Mouse (Mus musculus) c-Kit-positive CD71-positive TER-119-negative erythroid progenitor cells, embryonic 14.5 days (primary cell): ENCODE measurements around the gene Tia1.
"Not testable (repeated sequence)": the region's sequence is repeated elsewhere in the genome, so short reads cannot be mapped to it uniquely, and the experiment has no call there.

Experiments
- DNase-seq: peaks from one replicate; pipeline ENCODE4 v3.0.0-alpha.2; 2013; ENCODE audit warnings: low read depth

Gene Tia1

GRCm38 (mm10) chr6:86404100-86404861 lies at the start of gene Tia1:
Tia1 (plus strand) TSS chr6:86404219.
- peak; percentile 92 for DNase-seq

DNA sequence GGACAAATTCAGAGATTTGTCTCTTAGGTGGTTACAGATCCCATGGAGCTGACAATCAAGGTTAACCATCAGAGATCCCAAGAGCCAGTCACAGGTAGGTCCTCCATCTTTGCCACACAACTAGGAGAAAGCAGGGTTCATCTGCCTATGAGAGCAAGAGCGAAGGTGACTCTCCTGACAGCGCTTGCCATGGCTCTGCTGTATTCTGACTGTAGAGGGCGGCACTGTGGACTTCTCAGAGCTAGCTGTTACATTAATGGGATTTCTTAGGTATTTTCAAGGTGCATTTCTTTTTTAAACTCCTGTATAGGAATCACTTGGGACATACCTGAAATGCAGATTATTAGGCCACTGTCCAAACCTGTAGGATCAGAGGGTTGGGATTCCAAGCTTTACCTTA lies 49.1 kb upstream of the Tia1 start:
- no peak for DNase-seq

GRCm38 (mm10) chr6:86356956-86357355 lies 47.1 kb upstream of the Tia1 start:
- no peak for DNase-seq

- DNase-seq: no peak
Observed at GRCm38 (mm10) chr6:86360691-86361090, 43.3 kb upstream of the Tia1 start.

- no peak for DNase-seq
Observed at GRCm38 (mm10) chr6:86361373-86361772, 42.6 kb upstream of the Tia1 start.

DNA sequence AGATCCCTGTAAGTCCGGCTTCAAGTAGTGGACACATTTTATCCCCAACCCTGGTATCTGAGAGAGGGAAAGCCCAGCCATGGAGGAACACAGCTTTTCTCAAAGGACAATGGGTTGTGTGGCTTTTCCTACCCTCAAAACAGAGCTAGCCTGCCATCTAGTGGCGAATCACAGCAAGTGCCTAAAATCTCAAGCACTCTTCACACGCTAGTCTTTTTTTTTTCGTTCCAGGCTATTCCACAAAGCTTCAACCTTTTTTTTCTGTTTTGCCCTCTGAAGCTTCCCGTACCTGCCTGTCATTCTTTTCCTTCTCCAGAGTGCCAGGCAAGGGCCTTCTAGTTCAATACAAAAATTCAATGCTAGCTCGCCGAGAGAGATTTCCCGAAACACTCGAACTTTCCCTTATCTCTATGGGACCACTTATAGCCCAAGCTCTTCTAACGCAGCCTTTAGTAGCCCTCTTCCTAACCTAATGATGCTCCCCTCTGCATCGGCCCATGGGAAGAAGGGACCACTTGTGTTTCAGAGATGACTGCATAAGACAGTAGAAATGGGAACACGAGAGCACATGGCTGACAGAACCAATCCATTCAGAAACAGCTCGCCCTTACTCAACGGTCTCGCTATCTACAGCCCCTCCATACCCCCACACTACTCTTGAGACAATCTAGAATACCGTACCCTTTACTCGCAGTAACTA lies 39.4 kb upstream of the Tia1 start:
- DNase-seq: peak; percentile 78

DNA sequence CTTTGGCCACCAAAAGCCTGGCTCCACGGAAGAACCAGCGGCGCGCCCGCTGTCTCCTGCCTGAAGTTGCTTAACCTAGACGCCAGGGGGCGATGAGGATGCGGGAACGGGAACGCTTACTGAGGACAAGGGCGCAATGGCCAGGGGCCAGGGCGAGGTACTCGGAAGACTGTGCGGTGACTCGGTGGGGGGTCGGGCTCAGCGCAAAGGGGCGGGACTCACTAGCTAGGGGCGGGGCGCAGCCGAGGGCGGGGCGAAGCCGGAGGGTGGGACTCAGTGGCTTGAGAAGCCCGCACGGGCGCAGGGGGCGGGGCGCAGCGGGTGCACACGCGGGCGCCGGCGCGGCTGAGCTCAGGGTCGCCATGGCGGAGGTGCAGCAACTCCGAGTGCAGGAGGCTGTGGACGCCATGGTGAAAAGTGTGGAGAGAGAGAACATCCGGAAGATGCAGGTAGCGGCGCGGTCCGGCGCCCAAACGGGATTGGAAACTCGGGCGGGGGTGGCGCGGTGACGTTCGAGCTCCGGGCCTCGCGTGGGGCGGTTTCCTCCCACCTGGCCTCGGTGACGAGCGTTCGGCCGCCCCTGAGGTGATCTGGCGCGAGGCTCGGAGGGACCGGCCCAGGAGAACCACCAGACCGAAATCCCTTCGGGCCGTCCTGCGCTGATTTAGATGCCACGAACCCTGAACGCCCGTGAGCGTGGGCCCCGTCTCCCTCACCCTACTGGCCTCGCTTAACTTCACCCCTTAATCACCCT lies 38.5 kb upstream of the Tia1 start, which contains the start of gene Fam136a:
Gene Fam136a (plus strand): TSS at position 276 of the 754 bp plus-strand sequence.
- peak; percentile 96 for DNase-seq

DNA sequence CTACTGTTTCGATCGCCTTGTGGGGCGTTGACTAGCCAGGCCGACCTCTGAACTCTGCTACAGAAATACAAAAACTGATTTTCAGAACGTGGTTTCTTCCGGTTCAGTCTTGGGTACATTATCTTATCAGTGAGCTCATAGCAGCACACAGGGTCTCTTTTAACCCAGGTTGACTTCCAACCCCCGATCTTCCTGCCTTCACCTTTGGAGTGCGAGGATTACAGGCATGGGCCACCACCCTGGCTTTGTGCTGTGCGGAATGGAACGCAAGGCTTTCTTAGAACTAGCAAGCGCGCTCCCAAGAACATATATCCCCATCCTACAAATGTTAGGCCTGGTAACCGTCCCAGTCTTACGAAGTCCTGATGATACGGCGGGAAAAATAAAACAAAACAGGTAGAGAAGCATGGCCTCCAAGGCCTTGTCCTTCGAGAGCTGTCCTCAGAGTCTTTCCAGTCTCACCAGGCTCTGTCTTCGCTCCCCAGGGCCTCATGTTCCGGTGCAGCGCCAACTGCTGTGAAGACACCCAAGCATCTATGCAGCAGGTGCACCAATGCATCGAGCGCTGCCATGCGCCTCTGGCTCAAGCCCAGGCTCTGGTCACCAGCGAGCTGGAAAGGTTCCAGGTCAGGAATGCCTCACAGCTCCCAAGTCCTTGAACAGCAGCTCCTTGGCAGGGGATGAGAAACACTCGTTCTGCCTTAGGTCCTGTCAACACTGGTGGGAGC lies 37.7 kb upstream of the Tia1 start:
- no peak for DNase-seq

DNA sequence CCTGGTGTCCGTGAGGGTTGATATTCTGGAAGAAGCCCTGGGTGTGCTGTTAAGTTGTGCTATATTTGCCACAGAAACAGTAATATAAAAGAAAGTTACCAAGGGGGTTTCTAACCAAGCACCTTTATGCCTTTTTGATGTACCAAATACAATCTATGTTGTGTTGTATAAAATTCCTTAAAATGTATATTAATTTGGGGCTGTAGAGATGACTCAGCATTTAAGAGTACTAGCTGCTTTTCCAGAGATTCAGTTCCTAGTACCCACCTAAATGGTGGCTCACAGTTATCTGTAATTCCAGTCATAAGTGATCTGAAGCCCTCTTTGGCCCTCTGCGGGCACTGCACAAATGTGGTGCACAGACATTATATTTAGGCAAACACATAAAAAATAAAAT lies 37.2 kb upstream of the Tia1 start:
- no peak for DNase-seq

DNA sequence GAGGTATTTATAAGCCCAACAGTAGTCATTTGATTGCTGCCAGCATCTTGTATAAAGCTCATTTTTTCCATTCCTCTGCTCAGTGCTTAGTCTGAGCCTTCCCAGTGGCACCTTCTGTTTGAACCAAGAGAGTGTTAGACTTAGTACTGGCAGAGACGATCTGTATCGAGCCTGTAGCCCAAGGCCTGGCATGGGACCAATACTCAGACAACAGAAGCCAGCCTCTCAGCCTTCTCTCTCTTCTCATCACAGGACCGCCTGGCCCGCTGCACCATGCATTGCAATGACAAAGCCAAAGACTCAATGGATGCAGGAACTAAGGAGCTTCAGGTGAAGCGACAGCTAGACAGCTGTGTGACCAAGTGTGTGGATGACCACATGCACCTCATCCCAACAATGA lies 35.5 kb upstream of the Tia1 start:
- no peak for DNase-seq

DNA sequence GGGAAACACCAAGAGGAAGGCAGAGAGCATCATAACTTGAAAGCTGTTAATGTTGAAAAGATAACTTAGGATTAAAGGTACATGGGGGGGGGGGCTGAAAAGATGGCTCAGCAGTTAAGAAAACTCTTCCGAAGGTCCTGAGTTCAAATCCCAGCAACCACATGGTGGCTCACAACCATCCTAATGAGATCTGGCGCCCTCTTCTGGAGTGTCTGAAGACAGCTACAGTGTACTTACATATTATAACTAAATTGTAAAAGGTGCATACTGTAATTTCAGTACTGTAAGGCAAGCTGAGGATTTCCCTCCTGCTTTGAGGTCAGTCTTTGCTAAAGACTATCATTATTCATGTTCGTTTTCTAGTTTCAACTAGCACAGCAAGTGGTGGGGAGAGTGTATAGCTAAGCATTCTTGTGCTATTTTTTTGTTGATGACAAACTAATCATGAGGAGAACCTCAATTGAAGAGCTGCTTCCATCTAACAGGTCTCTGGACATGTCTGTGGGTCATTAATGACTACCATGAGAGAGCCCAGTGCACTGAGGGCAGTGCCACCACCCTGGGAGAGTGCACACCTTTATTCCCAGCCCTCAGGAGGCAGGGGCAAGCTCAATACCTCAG lies 33.8 kb upstream of the Tia1 start:
- peak; percentile 50 for DNase-seq

GRCm38 (mm10) chr6:86370764-86371339 lies 33.2 kb upstream of the Tia1 start, which contains the start of gene Snrpg:
Snrpg (plus strand) TSS chr6:86371304.
- DNase-seq: no peak

DNA sequence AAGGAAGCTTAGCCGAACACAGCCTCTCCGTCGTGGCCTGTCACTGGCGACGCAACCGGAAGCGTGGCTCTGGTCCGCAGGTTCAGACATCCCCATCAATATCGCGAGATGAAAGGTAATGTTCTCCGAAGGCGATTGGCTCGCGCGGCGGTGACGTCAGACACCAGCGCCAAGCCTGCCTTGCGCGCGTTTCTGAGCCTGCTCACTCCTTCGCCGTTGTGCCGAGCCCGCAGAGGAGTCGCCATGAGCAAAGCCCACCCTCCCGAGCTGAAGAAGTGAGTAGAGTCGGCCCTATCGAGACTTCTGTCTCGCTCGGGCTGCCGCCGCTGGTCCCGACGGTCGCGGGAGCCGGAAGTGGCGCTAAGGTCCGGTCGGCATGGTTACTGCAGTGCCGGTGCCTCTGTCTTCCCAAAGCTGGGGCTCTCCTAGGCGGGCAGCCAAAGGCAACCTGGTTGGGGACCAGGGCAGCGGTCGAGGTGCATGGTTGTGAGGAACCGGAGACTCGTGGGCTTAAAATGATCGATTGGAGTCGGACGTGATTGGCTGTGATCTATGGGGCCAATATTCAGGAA lies 32.6 kb upstream of the Tia1 start:
- peak; percentile 93 for DNase-seq

DNA sequence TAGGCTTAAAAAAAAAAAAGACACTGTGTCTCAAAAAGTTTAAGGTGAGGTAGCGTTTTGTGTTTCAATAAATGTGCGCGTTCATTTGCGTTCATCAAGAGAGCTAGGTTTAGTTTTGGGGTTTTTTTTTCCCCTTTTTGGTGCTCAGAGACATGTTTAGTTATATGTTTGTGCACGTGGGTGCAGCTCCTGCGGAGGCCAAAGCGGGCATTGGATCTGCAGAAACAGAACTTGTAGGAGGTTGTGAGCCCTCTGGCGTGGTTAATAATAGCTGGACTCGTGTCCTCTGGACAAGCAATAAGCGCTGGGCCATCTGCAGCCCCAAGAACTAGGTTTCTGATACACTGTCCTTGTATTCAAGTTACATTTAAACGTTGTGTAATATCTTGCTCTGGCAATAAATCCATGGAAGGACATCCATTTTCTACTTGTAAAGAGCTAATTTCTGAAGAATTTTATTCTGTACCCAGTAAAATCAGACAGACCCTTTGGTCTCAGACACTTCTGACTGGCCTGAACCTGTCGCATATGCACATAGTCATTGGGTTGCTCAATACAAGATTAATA lies 32.0 kb upstream of the Tia1 start:
- DNase-seq: no peak

DNA sequence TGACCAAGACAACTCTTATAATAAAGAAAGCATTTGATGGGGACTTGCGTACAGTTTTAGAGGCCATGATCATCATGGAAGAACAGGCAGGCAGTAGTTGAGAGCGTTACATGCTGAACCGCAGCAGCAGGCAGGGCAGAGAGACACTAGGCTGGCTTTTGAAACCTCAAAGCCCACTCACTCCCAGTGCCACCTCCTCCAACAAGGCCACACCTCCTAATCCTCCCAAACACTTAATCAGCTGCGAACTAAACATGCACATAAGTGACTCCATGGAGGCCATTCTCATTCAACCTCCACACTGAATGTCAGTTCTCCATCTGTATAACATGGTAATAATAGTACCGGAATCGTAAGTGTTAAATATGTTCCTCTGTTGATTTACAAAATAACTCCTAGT lies 30.5 kb upstream of the Tia1 start:
- no peak for DNase-seq

DNA sequence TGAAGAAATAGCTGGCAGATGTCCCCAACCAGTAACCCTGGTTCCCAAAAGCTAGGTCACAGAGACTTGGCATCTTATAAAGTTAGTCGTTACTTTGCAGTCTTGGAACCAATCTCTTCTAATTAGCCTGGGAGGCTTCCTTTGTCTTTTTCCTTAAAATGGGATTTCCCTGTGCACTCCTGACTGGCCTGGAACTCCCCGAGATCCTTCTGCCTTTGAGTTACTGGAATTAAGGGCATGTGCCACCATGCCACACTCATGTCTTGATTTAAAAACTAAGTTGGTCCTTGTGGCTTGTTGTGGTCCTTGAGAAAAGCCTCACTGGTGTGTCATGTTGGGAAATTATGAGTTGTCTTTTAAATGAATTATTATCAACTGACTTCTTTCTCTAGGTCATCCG lies 25.7 kb upstream of the Tia1 start:
- no peak for DNase-seq

DNA sequence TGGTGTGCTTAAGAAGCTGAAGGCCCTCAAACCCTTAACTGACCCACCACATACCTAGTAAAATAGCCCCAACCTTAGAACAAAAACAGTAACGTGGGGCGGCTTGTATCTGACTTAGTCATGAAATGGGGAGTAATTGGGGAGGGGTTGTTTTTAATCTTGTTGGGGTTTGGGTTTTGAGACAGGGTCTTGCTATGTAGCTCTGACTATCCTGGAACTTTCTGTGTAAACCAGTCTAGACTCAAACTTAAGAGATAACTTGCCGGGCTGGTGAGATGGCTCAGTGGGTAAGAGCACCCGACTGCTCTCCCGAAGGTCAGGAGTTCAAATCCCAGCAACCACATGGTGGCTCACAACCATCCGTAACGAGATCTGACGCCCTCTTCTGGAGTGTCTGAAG lies 23.9 kb upstream of the Tia1 start:
- DNase-seq: not testable (repeated sequence)

- DNase-seq: no peak
Observed at GRCm38 (mm10) chr6:86382551-86382950, 21.5 kb upstream of the Tia1 start.

DNA sequence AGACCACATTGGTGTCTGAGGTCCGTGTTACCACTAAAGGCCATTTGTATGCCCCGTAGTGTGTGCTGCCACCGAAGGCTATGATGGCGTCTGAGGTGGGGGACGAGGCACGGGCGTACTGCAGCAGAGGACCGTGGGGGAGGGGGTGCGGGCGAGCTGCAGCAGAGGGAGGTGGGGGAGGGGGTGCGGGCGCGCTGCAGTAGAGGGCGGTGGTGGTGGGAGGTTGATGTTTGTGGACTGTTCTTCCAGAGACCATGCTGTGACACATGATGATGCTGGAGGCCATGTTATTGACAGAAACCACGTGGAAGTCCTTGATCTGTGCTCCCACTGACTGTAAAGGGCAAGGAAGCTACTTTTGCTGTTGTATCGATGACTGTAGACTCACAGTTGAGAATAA lies 20.6 kb upstream of the Tia1 start:
- no peak for DNase-seq

DNA sequence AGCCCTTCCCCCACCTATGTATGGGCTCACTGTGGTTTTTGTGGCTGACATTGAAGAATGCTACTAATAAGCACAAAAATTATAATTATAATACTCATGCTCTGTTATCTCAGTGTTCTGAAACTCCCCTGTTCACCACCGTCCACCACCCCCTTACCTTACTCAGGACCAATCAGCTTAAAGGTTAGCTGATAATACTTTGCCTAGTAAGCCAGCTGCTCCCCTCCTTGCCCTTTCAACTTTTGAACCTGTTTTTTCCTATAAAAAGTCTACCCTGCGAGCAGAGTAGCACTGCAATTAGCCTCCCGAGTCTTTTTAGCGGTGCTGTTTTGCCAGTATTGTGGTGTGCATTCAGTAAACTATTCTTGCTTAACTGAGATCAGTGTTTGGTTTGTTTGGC lies 19.3 kb upstream of the Tia1 start:
- DNase-seq: no peak
